Mouse (Mus musculus): ENCODE results near the gene Pla2g4d.

The Pla2g4d gene

GRCm38 (mm10) chr2:120288995-120289394 is at the start of gene Pla2g4d:
Gene Pla2g4d, minus strand, starts transcription at chr2:120289197.
- no peak for DNase-seq (ENCODE audit: low read depth, low spot score)

DNA sequence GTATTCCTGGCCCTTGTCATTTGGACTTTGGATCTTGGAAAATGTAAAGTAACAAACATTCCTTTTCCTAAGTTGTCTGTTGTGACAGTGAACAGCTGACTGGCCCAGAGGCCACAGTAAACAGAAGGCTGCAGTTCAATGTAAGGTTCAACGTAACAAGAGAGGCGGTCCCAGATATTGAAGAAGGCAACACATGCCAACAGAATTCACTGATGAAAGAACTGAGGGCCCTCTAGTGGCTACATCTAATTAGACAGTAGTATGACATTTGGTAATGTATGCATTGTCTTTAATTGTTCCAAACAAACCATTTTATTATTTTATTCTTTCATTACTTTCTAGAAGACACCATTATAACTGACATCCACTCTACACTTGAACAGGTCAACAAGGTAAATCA is 48.9 kb upstream of the Pla2g4d start:
- DNase-seq (ENCODE audit: low read depth, low spot score): no peak

GRCm38 (mm10) chr2:120331575-120331974 is 42.6 kb upstream of the Pla2g4d start:
- DNase-seq (ENCODE audit: low read depth, low spot score): no peak

DNA sequence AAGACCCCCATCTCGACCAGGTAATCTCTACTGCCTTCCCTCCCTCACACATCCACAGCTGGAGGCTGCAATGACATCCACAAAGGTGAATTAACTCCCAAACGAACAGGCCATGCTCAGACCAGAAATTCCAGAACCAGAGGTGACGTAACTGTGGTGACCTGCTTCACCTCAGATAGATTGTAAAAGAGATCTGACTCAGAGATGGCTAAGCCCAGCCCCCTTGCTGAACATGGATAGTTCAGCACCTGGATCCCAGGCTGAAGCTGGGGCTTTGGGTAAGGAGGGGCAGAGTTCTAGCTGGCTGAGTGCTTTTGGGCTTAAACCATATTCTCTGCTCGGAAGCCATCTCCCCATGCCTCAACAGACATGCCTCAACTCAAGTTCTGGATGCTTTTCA is 26.1 kb upstream of the Pla2g4d start:
- no peak for DNase-seq (ENCODE audit: low read depth, low spot score)

DNA sequence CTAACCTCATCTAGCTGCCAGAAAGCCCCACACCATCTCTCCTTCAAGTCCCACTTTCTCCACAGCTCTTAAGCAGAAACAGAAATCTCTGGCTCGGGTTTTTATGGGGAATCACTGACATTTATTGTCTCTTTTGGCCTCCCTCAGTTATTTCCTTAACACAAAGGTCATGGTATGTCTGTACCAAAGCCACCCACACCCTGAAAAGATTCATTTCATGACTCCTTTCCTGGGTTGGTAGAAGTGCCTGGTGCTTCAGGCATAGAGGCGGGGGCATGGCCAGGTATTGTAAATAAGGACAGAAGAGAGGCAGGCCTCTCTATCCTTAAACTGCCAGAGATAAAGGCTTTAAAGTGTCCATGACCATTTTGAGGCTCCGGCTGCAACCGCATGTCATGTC is 25.5 kb upstream of the Pla2g4d start:
- DNase-seq (ENCODE audit: low read depth, low spot score): no peak

DNA sequence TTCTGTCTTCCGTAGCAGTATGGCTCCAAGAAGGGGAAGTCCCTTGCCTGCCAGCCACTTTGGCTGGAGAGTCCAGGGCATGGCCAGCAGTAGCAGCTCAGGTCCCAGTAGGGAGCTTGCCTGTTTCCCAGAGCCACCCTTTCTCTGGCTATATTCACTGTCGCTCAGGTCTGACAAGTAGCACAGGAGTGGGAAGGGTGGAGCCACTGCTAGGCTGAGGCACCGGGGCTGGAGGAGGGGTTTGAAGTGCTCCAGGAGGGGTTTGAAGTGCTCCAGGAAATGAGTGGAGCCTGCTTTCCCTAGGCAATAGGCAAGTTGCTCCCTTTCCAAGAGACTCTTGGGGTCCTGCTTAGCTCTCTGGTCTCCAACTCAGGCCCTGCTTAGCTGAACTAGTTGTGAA is 25.0 kb upstream of the Pla2g4d start, which contains the start of gene Pla2g4f:
TSS of gene Pla2g4f (minus strand) at position 190 of the 400 bp plus-strand sequence.
- DNase-seq (ENCODE audit: low read depth, low spot score): no peak

DNA sequence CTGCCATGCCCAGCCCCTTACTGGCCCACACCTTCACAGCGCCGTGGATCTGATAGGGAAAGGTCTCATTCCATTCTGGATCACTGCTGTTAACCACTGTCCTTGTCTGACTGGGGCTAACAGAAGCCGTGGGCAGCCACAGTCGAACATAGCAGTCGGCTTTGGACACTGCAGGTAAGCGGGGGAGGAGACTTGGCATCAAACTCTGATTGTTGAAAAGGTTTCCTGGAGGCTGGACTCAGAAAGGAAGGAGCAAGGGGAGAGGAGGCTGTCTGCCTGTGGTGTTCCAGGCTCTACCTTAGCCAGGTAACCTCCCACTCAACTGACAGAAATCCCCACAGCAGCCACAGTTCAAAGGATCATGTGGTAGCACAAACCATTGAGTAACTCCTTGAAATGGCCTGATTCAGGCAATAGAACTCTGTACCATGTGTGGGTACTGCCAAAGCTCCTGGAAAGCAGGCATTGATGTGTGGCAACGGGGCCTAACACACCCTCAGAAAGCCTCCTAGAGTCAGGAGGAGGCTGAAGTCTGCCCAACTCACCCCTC is 23.4 kb upstream of the Pla2g4d start:
- DNase-seq (ENCODE audit: low read depth, low spot score): no peak

- DNase-seq (ENCODE audit: low read depth, low spot score): no peak
Observed at GRCm38 (mm10) chr2:120304113-120304512, 15.1 kb upstream of the Pla2g4d start.

GRCm38 (mm10) chr2:120301076-120301475 is 12.1 kb upstream of the Pla2g4d start:
- DNase-seq (ENCODE audit: low read depth, low spot score): no peak

DNA sequence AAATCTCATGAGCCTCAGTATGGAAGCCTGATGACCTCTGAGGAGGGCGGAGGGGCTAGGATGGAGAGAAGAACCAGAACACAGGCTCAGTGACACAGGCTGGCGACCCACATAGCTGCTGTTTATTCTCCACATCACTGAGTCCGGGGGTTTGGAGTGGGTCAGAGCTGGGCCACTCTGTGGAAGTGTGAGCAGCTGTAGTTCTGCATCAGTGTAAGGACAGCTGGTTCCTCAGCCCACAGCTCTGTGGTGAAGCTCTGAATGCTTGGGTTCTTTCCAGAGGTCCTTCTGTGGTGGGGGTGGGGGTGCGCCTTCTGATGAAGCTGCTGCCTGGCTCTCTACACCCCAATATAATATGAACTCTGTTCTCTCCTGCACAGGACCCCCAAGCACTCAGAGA is 10.9 kb upstream of the Pla2g4d start:
- no peak for DNase-seq (ENCODE audit: low read depth, low spot score)

DNA sequence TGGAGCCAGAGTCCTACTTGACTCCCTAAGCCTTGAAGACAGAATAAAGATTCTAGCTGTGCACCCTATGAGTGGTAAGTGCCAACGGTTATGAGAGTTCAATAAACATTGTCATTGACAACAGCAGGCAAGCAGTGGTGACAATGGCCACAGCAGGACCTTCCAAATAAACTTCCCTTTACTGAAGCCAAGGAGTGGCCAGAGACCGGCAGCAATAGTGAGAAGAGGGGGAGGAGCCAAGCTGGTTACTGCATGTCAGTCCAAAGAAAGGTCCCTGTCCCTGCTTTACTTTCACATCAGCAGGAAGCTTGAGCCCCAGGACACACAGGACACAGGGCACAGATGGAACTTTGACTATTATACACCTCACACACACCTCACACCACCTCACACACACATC is 7.2 kb upstream of the Pla2g4d start:
- no peak for DNase-seq (ENCODE audit: low read depth, low spot score)

- no peak for DNase-seq (ENCODE audit: low read depth, low spot score)
Observed at GRCm38 (mm10) chr2:120291471-120292078, 2.6 kb upstream of the Pla2g4d start.

GRCm38 (mm10) chr2:120288401-120288800 is 596 bp downstream of the Pla2g4d start:
- no peak for DNase-seq (ENCODE audit: low read depth, low spot score)

- DNase-seq (ENCODE audit: low read depth, low spot score): no peak
Observed at GRCm38 (mm10) chr2:120285639-120286038, 3.4 kb downstream of the Pla2g4d start.

DNA sequence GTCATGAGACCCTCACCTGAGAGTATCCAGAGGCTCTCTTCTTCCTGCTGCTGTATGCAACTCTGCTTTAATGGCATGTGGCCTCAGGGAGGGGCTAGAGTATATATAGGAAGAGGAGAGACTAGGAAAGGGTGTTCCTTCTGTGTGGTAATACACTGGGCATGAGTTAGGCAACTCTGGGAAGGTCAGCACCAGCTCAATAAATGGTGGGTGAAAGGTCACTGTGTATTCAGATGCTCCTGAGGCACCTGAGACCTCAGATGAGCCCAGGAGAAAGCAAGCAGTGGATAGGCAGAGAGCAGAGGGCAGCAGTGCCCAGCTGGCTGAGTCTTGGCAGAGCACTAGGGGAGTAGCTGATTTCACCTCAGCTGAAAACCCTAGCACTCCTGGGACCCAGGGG is 4.3 kb downstream of the Pla2g4d start:
- no peak for DNase-seq (ENCODE audit: low read depth, low spot score)

DNA sequence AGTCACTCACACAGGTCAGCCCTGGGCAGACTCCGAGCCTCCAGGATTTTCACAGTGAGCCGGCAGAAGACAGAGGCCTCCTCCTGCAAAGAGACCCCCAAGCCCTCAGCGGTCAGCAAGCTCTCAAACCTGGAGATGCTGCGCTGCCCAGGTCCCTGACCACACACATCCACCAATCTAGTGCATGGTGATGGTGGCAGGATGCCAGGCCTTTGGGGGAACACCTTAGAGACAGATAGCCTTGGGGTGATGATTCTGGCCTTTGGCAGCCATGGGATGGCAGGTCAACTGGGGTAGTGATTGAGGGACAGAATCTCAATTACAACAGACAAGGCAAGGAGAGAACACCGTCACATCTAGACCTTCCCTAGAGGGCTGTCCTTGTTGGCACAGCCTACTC is 4.9 kb downstream of the Pla2g4d start:
- DNase-seq (ENCODE audit: low read depth, low spot score): no peak

- no peak for DNase-seq (ENCODE audit: low read depth, low spot score)
Observed at GRCm38 (mm10) chr2:120283550-120283949, 5.4 kb downstream of the Pla2g4d start.

GRCm38 (mm10) chr2:120281221-120281620 is 7.8 kb downstream of the Pla2g4d start:
- DNase-seq (ENCODE audit: low read depth, low spot score): no peak

GRCm38 (mm10) chr2:120279961-120280360 is 9.0 kb downstream of the Pla2g4d start:
- DNase-seq (ENCODE audit: low read depth, low spot score): peak; percentile 15

DNA sequence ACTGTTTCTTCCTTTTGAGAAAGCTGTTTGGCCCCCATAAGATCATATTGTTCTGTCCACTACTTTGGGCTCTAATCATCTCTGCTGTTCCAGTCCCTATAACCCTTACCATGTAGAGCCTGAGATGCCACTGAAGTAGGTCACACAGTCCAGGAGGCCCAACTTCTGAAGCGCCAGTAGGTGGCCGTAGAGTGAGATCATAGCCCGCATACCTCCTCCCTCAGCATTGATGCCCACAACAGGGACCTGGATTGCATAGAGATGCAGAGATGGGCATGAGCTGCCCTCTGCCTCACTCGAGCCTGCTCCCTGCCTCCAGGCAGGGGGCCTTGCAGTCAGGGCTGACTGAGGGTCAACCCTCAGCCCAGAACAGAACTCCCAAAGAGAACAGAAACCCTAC is 12.0 kb downstream of the Pla2g4d start:
- DNase-seq (ENCODE audit: low read depth, low spot score): no peak

DNA sequence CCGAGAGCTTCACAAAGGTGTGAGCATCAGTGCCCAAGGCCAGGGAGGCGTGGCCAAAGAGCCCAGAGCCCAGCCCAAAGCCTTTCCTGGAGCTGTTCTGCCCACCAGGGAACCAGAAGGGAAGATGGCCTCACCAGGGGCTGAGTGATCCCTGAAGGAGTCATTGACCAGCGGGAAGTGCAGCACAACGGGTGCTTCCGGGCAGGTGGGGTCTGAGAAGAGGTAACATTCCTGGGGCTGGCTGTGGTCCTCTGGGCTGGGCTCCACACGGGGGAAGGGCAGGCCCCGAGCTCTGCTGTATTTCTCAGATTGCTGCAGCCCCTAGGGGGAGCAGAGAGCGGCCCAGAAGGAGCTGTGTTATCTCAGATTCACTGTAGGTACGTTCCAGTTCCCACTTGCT is 20.4 kb downstream of the Pla2g4d start:
- no peak for DNase-seq (ENCODE audit: low read depth, low spot score)

DNA sequence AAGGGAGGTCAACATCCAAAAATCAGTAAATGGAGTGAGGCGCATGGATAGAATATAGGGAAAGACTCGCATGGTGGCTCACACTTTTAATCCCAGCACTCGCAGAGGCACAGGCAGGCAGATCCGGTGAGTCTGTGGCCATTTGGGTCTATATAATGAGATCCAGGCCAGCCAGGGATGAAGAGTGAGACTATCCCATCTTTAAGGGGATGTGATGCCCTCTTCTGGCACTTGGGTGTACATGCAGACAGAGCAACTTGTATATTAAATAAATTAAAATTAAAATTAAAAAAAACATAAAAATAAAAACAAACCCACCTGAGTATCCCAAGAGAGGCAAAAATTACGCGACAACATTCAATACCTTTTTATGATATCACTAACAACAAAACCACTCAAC is 23.5 kb downstream of the Pla2g4d start:
- DNase-seq (ENCODE audit: low read depth, low spot score): no peak

- DNase-seq (ENCODE audit: low read depth, low spot score): no peak
Observed at GRCm38 (mm10) chr2:120264858-120265257, 24.1 kb downstream of the Pla2g4d start.

DNA sequence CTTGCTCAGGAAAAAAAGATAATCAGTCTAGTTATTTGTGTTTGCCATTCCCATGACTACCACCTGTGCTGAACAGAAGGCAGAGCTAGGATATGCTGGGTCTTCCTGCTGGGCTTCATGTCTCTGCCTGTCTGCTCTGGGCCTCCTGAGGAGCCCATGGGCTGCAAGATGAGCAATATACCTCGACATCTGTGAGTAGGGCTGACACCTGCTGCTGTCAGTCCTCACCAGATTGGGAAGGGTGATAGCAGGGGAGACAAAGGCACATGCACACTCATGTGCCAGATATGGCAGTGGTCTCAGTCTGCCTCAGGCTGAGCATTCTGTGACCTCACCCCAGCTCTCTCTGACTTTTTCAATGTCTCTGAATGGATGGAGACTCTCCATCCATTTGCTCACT is 26.1 kb downstream of the Pla2g4d start:
- DNase-seq (ENCODE audit: low read depth, low spot score): no peak

All from c-Kit-negative CD71-positive TER-119-positive erythroid progenitor cells, embryonic 14.5 days (primary cell).